ENCODE assay signal across 10 mouse cellular contexts in genomic region chr13:112845931-112846330, GRCm38 (mm10).
"Had no signal": no experiment of that assay in that cellular context is flagged by ENCODE, and none has a peak within 500 bp of the region (broad histone marks: within the 10 kb centered on the region; RNA-seq: fewer than 3 reads in every experiment).

No protein-coding gene starts in this region.

- DNase-seq: lung, adult 18-20 months; lung, embryonic 14.5 days; lung, postnatal 10 days; lung, postnatal 4 days; right cerebral cortex, postnatal 14 days; thymus, adult 2 months; thymus, postnatal 25 days; thymus, postnatal 4 days had no signal

- ATAC-seq: midbrain, embryonic 13.5 days; midbrain, embryonic 15.5 days had no signal
